Mouse (Mus musculus): Measurements from ENCODE around the gene Wbp1l.

Gene Wbp1l

DNA sequence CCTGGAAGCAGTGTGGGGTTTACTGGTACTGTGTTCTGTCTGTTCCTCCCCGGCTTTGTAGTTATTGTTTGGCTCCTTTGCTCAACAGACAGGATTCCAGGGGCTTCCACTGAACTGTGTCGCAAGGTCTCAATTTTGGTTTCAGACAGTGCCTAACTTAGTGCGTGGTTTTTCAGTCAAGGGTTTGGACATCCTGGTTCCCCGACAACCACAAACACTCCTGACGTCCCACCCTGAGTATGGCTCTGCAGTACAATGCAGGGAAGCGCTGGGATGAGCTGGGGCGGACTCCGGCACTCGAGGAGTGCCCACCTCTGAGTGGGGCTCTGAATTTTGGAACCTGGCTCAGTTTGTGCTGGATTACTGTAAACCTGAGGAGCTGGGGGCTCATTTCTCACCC, 30.9 kb downstream of the Wbp1l start:
- DNase-seq (ENCODE audit: low spot score): no peak

DNA sequence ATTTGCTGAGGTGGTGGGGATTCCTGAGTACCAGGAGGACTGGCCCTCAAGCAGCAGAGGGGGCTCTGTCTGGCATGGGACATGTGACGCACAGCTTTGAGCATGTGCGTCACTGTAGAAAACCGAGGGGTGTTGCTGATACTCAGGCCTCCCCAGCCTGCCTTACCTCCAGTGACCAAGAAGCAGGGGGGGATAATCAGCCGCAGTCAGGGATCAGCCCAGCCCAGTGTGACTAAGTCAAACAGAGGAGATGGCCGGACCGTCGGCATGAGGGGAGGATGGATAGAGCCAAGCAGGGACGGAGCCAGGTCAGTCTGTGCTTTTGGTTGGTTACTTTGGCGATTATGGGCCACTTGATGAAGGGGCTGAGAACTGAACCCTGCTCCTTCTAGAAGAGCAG, 32.8 kb downstream of the Wbp1l start:
- DNase-seq (ENCODE audit: low spot score): no peak

DNA sequence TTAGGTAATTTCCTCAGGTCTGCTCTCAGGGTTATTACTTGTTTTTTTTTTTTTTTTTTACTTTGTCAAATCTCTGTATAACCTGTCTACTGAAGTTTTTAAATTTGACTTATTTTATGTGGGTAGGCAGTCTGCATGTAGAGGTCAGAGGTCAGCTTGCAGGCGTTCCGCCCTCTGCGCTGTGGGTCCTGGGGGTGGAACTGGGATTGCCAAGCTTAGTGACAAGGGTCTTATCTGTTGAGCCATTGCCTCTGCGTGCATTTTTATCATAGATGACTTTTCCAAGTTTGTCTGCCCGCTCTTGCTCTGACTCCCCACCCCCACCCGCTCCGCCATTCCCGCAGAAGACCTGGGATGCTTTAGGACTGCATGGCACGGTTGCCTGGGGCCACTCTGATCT, 36.9 kb downstream of the Wbp1l start:
- no peak for DNase-seq (ENCODE audit: low spot score)

DNA sequence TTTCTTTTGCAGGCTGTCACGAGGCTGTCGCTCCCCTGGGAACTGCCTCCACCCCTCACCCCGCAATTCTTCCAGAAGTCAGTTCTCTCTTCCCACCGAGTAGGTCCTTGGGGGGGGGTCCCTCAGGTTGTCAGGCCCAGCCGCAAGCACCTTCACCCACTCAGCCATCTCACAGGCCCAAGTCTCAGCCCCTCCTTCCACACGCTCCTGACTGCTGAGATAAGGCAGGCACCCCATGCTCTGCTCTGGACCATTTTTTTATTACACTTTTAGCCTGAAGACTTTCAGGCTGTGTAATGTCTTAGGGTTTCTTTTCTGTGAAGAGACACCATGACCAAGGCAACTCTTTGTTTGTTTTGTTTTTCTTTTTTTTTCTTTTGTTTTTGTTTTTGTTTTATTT, 38.7 kb downstream of the Wbp1l start:
- DNase-seq (ENCODE audit: low spot score): no peak

GRCm38 (mm10) chr19:46639053-46639452, 40.2 kb downstream of the Wbp1l start:
- no peak for DNase-seq (ENCODE audit: low spot score)

GRCm38 (mm10) chr19:46639496-46639895, 40.6 kb downstream of the Wbp1l start:
- no peak for DNase-seq (ENCODE audit: low spot score)

GRCm38 (mm10) chr19:46640780-46641179, 41.9 kb downstream of the Wbp1l start:
- DNase-seq (ENCODE audit: low spot score): no peak

- no peak for DNase-seq (ENCODE audit: low spot score)
Measured at GRCm38 (mm10) chr19:46641420-46642085, 42.7 kb downstream of the Wbp1l start.

DNA sequence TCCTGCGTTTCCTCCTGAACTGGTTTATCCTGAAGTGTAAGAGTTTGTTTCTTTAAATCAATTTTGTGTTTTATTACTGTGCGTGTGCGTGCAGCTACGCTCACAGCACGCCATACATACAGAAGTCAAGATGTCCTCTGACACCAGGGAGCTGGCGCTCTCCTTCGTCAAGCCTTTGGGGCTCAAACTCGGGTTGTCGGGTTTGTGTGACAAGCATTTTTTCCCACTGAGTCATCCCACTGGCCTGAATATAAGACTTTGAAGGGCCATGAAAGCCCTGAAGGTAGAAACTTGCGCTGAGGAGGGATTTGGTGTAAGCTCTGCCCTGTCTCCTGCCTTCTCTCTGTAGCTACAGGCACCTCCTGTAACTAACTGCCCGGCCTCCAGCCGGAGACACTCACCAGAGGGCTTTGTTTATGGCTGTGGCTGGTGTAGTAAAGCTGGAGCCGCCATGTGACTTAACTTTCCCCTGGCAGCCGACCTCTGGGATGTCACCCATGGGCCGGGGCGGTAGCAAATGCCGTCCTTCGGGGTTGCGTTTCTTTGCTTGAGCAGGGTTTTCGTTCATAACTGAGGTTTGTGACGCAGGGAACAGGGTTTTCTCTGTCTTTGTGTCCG, 43.4 kb downstream of the Wbp1l start:
- no peak for DNase-seq (ENCODE audit: low spot score)

GRCm38 (mm10) chr19:46643236-46643635, 44.4 kb downstream of the Wbp1l start:
- no peak for DNase-seq (ENCODE audit: low spot score)

DNA sequence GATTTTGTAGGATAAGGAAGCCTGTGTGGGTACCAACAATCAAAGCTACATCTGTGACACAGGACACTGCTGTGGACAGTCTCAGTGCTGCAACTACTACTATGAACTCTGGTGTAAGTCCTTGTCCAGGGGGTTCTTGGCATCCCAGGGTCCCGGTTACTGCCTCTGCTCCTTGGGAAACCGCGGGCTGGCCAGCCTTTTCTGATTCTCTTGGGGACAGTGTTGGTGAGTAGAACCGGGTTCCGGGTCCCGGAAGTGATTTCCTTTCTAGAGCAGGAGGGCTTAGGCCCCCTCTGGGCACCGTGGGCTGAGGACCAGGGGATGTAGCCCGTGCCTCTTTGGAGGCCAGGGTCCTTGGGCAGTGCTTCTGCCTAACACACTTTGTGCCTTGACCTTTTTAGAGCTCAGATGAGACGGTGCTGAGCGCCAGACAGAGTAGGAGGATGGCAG, 45.5 kb downstream of the Wbp1l start:
- no peak for DNase-seq (ENCODE audit: low spot score)

- DNase-seq (ENCODE audit: low spot score): no peak
Measured at GRCm38 (mm10) chr19:46644793-46645602, 46.1 kb downstream of the Wbp1l start.

DNA sequence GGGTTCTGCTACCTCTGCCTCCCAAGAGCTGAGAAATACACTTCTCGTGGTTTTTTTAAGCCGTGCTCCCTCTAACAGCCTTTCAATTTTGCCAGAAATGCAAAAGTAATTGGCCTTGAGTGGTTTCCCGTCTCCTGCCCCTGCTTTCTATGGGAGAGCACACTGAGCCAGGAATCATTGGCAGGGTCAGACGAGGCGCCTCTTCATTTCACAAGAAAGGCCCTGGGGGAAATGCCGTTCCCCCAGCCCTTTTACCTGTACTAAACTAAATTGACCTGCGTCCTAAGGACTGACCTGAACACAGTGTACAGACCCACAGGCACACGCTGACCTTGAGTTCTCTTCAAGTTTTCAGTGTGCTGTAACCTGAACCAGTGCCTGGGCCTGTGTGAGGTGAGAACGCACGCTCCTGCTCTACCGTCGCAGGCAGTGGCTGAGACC, 47.2 kb downstream of the Wbp1l start:
- DNase-seq (ENCODE audit: low spot score): no peak

DNA sequence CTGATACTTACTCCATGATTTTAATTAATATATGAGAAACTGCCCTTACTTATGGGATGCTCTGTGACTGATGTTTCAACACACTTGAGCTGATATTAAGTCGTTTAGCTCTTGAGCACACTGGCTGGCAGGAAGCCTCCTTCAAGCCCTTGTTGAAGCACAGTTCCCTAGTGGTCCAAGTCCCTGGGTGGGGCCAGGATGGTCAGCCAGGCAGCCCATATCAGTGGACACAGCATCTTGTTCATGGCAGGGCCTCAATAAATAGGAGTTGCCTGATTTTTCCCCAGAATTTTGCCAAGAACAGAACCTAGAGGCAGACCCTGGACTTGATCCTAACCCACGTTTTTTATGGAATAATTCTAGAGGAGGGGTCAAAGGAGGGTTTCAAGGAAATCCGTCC, 48.4 kb downstream of the Wbp1l start:
- DNase-seq (ENCODE audit: low spot score): no peak

DNA sequence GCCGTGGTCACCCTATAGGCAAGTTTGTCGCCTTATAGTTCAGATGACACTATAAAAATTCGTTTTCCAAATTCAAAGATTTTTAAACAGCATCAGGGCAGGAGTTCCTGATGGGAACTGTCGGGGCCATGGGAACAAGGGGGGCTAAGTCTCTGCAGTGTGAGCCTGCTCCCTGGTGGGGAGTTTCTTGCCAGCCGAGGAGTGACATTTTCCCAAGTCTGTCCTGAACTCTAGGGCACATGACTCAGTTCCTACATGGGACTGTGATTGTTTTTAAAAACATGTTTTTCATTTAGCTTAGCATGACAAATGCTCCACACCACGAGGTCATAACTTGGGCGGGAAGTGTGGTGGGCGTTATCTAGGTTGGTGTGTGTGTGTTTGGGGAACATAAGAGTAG, 49.0 kb downstream of the Wbp1l start:
- DNase-seq (ENCODE audit: low spot score): no peak

DNA sequence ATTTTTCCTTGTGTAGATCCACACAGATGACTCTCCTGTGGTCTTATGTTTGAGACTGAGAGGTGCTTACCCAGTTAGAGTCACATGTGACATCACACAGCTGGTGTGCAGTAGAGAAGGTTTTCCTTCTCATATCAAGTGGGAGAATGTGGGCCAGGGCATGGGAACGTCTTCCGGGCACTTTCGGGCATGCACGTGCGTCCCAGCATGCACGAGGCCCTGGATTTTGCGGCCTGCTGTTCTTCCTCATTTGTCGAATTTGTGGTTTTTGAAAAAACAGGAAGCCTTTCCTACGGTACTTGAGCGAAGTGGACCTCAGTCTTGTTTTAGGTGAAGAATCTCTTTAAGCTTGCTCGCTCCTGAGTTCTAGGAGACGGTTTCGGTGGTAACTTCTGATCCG, 49.7 kb downstream of the Wbp1l start:
- no peak for DNase-seq (ENCODE audit: low spot score)

GRCm38 (mm10) chr19:46653188-46653587, 54.3 kb downstream of the Wbp1l start:
- DNase-seq (ENCODE audit: low spot score): no peak

DNA sequence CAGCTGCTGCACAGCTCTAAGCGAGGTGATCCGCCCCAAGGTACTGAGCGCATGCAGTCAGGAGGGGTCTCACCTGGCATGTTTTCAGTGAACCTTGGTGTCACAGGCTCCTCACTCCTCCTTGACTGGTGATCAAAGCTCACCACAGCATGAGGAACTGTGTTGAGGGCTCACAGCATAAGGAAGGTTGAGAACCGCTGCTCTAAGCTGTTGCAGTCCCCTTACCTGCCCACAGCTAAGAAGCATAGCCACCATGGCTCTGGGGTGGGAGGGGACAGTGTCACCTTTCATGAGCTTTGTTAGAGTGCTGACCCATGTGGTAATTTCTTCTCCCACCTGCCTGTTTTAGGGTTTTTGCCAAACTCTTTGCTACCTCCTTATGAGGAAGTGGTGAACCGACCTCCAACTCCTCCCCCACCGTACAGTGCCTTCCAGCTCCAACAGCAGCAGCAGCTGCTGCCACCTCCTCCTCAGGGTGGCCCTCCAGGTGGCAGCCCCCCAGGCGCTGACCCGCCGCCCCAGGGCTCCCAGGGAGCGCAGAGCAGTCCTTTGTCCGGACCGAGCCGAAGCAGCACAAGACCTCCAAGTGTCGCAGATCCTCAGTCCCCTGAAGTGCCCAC, 54.8 kb downstream of the Wbp1l start:
- DNase-seq (ENCODE audit: low spot score): no peak

DNA sequence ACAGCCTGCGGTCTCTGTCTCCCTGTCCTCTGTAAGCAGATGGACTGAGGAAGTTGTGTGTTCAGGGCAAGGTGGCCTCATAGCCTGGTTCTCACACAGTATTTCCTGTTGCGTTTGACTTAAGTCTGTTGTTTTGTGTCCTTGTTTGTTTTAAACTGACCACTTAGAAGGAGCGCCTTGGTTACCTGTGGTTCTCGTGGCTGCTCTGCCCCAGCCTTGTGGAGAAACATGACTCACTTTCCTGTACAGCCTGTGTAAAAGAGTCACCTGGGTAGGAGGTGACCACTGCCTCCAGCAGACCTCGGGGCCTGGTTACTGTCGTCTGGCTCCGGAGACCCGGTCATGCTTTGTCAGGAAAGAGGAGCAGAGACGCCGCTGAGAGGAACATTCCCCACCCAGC, 56.7 kb downstream of the Wbp1l start:
- DNase-seq (ENCODE audit: low spot score): no peak

- DNase-seq (ENCODE audit: low spot score): no peak
Measured at GRCm38 (mm10) chr19:46656151-46656840, 57.4 kb downstream of the Wbp1l start.

DNA sequence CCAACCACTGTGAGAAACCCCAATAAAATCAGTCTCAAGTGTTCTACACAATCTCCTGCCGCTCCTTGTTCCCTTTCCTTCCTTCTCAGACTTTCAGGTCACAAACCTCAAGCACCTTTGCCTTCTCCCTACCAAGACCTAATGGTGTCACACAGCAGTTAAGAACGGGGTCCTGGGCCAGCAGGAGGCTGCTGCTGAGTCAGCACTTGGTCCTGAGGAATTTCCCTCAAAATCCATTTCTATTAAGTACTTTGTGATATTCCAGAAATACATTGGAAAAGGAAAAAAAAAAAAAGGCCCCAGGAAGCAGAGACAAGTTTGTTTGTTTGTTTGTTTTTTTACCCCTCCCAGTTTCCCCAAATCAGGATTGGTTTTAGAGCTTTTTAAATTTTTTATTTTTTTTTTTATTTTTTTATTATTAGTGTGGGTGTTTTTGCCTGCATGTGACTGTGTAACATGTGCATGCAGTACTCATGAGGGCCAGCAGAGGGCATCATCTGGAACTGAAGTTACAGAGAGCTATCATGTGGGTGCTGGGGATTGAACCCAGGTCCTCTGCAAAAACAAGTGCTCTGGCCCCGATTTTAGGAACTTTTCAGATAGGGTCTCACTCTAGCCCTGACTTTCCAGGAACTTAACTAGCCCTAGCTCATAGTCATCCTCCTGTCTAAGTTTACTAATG, 58.6 kb downstream of the Wbp1l start:
- no peak for DNase-seq (ENCODE audit: low spot score)

GRCm38 (mm10) chr19:46658348-46658747, 59.5 kb downstream of the Wbp1l start:
- DNase-seq (ENCODE audit: low spot score): no peak
